Mouse (Mus musculus): ENCODE measurements around the gene Nt5e.

Nt5e gene

GRCm38 (mm10) chr9:88346857-88347256, 19.9 kb downstream of the Nt5e start:
- DNase-seq, result no peak

GRCm38 (mm10) chr9:88348623-88349022, 21.6 kb downstream of the Nt5e start:
- no peak for DNase-seq

- no peak for DNase-seq
Measured at GRCm38 (mm10) chr9:88350317-88350716, 23.3 kb downstream of the Nt5e start.

GRCm38 (mm10) chr9:88351163-88351562, 24.2 kb downstream of the Nt5e start:
- DNase-seq, result no peak

- no peak for DNase-seq
Measured at GRCm38 (mm10) chr9:88352741-88353140, 25.7 kb downstream of the Nt5e start.

GRCm38 (mm10) chr9:88353459-88353858, 26.5 kb downstream of the Nt5e start:
- no peak for DNase-seq

GRCm38 (mm10) chr9:88357173-88357572, 30.2 kb downstream of the Nt5e start:
- DNase-seq, result no peak

- no peak for DNase-seq
Measured at GRCm38 (mm10) chr9:88359140-88359539, 32.1 kb downstream of the Nt5e start.

- DNase-seq, result no peak
Measured at GRCm38 (mm10) chr9:88361211-88361909, 34.4 kb downstream of the Nt5e start.

GRCm38 (mm10) chr9:88362055-88362850, 35.3 kb downstream of the Nt5e start:
- peak; percentile 40 to 47 for DNase-seq

GRCm38 (mm10) chr9:88363102-88363501, 36.1 kb downstream of the Nt5e start:
- DNase-seq, result peak; percentile 87 to 88

GRCm38 (mm10) chr9:88366308-88366707, 39.3 kb downstream of the Nt5e start:
- DNase-seq, result peak in 1 of 2 experiments; percentile 25

GRCm38 (mm10) chr9:88366819-88367218, 39.8 kb downstream of the Nt5e start:
- no peak for DNase-seq

GRCm38 (mm10) chr9:88367322-88367721, 40.3 kb downstream of the Nt5e start:
- no peak for DNase-seq

- DNase-seq, result peak; percentile 28 to 47
Measured at GRCm38 (mm10) chr9:88367751-88368150, 40.8 kb downstream of the Nt5e start.

- no peak for DNase-seq
Measured at GRCm38 (mm10) chr9:88368476-88368875, 41.5 kb downstream of the Nt5e start.

- peak in 1 of 2 experiments; percentile 26 for DNase-seq
Measured at GRCm38 (mm10) chr9:88369666-88370065, 42.7 kb downstream of the Nt5e start.

GRCm38 (mm10) chr9:88371201-88371600, 44.2 kb downstream of the Nt5e start:
- no peak for DNase-seq

- DNase-seq, result no peak
Measured at GRCm38 (mm10) chr9:88373001-88373400, 46.0 kb downstream of the Nt5e start.

- DNase-seq, result no peak
Measured at GRCm38 (mm10) chr9:88377483-88377882, 50.5 kb downstream of the Nt5e start.

- no peak for DNase-seq
Measured at GRCm38 (mm10) chr9:88379057-88379456, 52.1 kb downstream of the Nt5e start.

GRCm38 (mm10) chr9:88380076-88380475, 53.1 kb downstream of the Nt5e start:
- DNase-seq, result no peak

- no peak for DNase-seq
Measured at GRCm38 (mm10) chr9:88380542-88380941, 53.5 kb downstream of the Nt5e start.

GRCm38 (mm10) chr9:88388826-88389225, 61.8 kb downstream of the Nt5e start:
- no peak for DNase-seq

Measured in cerebellum, postnatal 25 days (tissue).